In the genomic region with DNA sequence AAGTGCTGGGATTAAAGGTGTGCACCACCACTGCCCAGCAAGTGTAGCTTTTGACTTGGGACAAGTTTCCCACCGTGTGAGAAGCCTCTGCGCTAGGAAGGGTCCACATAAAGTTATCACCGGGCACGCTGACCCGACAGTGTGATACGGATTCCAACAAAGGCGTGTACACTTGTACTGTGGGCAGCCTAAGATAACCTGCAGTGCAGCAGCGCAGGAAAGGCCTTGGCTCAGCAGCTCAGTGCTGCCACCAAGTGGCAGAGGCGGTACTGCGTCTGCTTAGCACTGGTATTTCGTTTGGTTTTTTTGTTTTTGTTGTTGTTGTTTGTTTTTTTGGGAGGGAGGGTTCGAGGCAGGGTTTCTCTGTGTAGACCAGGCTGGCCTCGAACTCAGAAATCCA, we compare ENCODE assay signal across 8 mouse cellular contexts.
A peak's percentile ranks its signal among the peaks of the same experiment; 100 is the strongest.
DNase-seq lines count a peak whose midpoint lies in the region; ATAC-seq lines count a peak whose summit lies in the region.

No protein-coding gene starts in this region.

- peak; percentile 37; the same call in 1 of the 2 replicates for ATAC-seq in kidney, embryonic 14.5 days (ENCODE audit: low FRiP score, low TSS enrichment)
- ATAC-seq in liver, embryonic 13.5 days (ENCODE audit: low read depth), result peak; percentile 78

- 20% methylated on average over 13 of the region's 13 CpGs for WGBS in kidney, embryonic 14.5 days
- WGBS in liver, embryonic 13.5 days (ENCODE audit: insufficient replicate concordance), result 3% methylated on average over 13 of the region's 13 CpGs

- H3K9ac ChIP-seq in kidney, embryonic 14.5 days (ENCODE audit: low read depth, low read length), result no peak overlapping the region
- H3K9ac ChIP-seq in liver, embryonic 13.5 days, result no peak overlapping the region

- H3K27ac ChIP-seq in kidney, embryonic 14.5 days (ENCODE audit: low read depth, low read length), result no peak overlapping the region
- H3K27ac ChIP-seq in liver, embryonic 13.5 days, result no peak overlapping the region

- H3K4me3 ChIP-seq in kidney, embryonic 14.5 days (ENCODE audit: low read length), result no peak overlapping the region
- no peak overlapping the region for H3K4me3 ChIP-seq in liver, embryonic 13.5 days (replicated peaks)

- H3K9me3 ChIP-seq in kidney, embryonic 14.5 days (ENCODE audit: control insufficient read depth, low read length), result no peaks in the 10 kb centered on the region
- H3K9me3 ChIP-seq in liver, embryonic 13.5 days (replicated peaks), result no peaks in the 10 kb centered on the region

- H3K4me1 ChIP-seq in kidney, embryonic 14.5 days (ENCODE audit: control insufficient read depth, insufficient read depth, low read length), result no peaks in the 10 kb centered on the region
- peaks cover 10% of the 10 kb centered on the region for H3K4me1 ChIP-seq in liver, embryonic 13.5 days (replicated peaks)

- peaks cover 35% of the 10 kb centered on the region for H3K36me3 ChIP-seq in kidney, embryonic 14.5 days (ENCODE audit: control insufficient read depth, insufficient read depth, low read length)
- 0 out of 2 replicates have a peak, but pooled peaks cover 2% of the 10 kb centered on the region for H3K36me3 ChIP-seq in liver, embryonic 13.5 days
- 0 out of 2 replicates have a peak, but pooled peaks cover 2% of the 10 kb centered on the region for H3K36me3 ChIP-seq in splenic B cell, adult 2 months (ENCODE audit: control insufficient read depth, insufficient read depth, low read length, poor library complexity, severe bottlenecking)

- DNase-seq in 3T3-L1 (ENCODE audit: low read depth, low spot score), result peak; percentile 72
- peak; percentile 34 for DNase-seq in MEL-GATA-1-ER (ENCODE audit: extremely low read depth, low read depth)
- DNase-seq in cerebellum, adult 9-11 months, result peak; percentile 60
- DNase-seq in frontal cortex, postnatal 36 days (ENCODE audit: low spot score in 2 of 2), result peak; percentile 71 to 74
- peak; percentile 48 for DNase-seq in liver, embryonic 13.5 days
- DNase-seq in naive thymus-derived CD4-positive, alpha-beta T cell, adult 2 months (ENCODE audit: low read depth), result peak; percentile 76
- DNase-seq in splenic B cell, adult 2 months (ENCODE audit: low read depth, low spot score), result peak; percentile 69

- no peak overlapping the region for H3K4me2 ChIP-seq in kidney, embryonic 14.5 days (replicated peaks; ENCODE audit: low read depth, low read length)
- no peak overlapping the region for H3K4me2 ChIP-seq in liver, embryonic 13.5 days

- H3K27me3 ChIP-seq in kidney, embryonic 14.5 days (ENCODE audit: control insufficient read depth, insufficient read depth, low read length), result no peaks in the 10 kb centered on the region
- no peaks in the 10 kb centered on the region for H3K27me3 ChIP-seq in liver, embryonic 13.5 days
- no peaks in the 10 kb centered on the region for H3K27me3 ChIP-seq in splenic B cell, adult 2 months (ENCODE audit: control insufficient read depth, insufficient read depth, low read length, poor library complexity, severe bottlenecking)
